Mouse (Mus musculus): ENCODE data around the gene Pxylp1. TPM values are rescaled to one million over a fixed set of nuclear protein-coding genes. Genes with fewer than 3 reads are reported as not detected.
A peak's percentile ranks its signal among the peaks of the same experiment; 100 is the strongest.

The Pxylp1 gene
- total and polyA plus RNA-seq, 2 experiments from 2014 or later, result 23.5 to 42.3 TPM

DNA sequence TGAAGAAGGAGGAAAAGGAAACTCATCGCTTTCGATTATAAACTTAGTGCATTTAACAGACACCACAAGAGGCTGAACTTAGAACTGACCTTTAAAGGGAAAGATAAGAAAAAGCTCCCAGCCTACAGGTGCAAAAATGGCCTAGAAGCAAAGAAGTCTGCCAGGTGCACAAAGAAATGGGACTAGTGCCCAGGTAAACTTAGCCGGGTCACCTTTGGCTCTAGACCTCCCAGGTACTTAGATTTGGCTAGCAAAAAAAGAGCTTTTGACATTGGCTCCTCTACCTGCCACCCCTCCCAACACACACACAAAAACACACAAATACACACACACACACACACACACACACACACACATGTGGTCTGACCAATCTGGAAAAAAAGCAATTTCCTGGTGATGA, 95.2 kb downstream of the Pxylp1 start:
- no peak for TF ChIP-seq CTCF (IDR thresholded peaks at IDR 0.05)
- 97% methylated on average over 3 of the region's 3 CpGs for WGBS
- no peak overlapping the region for H3K9ac ChIP-seq (replicated peaks; ENCODE audit: low read length, poor library complexity, severe bottlenecking)
- no peaks in the 10 kb centered on the region for H3K9me3 ChIP-seq (ENCODE audit: low read length)
- H3K4me3 ChIP-seq (ENCODE audit: low read depth, low read length), result no peak overlapping the region
- no peaks in the 10 kb centered on the region for H3K36me3 ChIP-seq (ENCODE audit: insufficient read depth, low read length)
- no peak overlapping the region for H3K27ac ChIP-seq (ENCODE audit: low read depth, low read length)
- H3K27me3 ChIP-seq (ENCODE audit: insufficient read depth, low read length), result no peaks in the 10 kb centered on the region
- H3K4me2 ChIP-seq (ENCODE audit: low read depth, low read length, poor library complexity, severe bottlenecking), result no peak overlapping the region
- ATAC-seq (ENCODE audit: low FRiP score), result no peak
- no peak for DNase-seq (ENCODE audit: low spot score)
- H3K4me1 ChIP-seq (ENCODE audit: insufficient read depth, low read length), result peaks cover 3% of the 10 kb centered on the region; the same call in 1 of the 2 replicates

DNA sequence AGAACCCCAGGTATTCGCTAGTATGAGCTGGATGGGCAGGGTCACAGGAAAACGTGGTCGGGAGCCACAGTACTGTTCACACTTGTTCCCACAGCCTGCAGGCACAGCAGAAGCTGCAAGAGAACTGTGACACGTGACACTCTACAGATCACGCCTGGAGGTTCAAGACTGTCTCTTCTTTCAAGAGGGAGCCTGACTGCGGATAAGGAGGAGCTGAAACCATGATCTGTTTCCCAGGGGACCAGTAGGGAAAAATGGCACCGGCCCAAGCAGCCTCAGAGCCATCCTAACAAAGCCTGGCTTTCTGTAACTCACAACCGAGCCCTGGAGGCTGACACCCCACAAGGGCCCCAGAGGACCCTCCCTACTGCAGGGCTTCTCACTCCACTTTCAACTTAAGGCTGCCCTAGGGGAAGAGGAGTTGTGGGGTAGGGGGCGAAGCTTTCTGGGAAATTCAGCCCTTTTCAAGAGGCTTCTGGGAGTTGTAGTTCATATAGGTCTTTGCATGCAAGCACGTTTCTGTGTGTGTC, 97.0 kb downstream of the Pxylp1 start:
- ATAC-seq (ENCODE audit: low FRiP score) (peak; percentile 83), DNase-seq (ENCODE audit: low spot score) (peak; percentile 76)
- peak; percentile 3; the same call in 1 of the 2 replicates for TF ChIP-seq CTCF (IDR thresholded peaks at IDR 0.05)
- H3K4me2 ChIP-seq (ENCODE audit: low read depth, low read length, poor library complexity, severe bottlenecking), result peak overlapping the region; percentile 72
- peaks cover 3% of the 10 kb centered on the region; the same call in 1 of the 2 replicates for H3K4me1 ChIP-seq (ENCODE audit: insufficient read depth, low read length)
- peak overlapping the region; percentile 34 for H3K4me3 ChIP-seq (ENCODE audit: low read depth, low read length)
- 6% methylated on average over 10 of the region's 10 CpGs for WGBS
- H3K9ac ChIP-seq (replicated peaks; ENCODE audit: low read length, poor library complexity, severe bottlenecking), result peak overlapping the region; percentile 59
- peak overlapping the region; percentile 70 for H3K27ac ChIP-seq (ENCODE audit: low read depth, low read length)
- no peaks in the 10 kb centered on the region for H3K27me3 ChIP-seq (ENCODE audit: insufficient read depth, low read length)
- no peaks in the 10 kb centered on the region for H3K9me3 ChIP-seq (ENCODE audit: low read length)
- no peaks in the 10 kb centered on the region for H3K36me3 ChIP-seq (ENCODE audit: insufficient read depth, low read length)

DNA sequence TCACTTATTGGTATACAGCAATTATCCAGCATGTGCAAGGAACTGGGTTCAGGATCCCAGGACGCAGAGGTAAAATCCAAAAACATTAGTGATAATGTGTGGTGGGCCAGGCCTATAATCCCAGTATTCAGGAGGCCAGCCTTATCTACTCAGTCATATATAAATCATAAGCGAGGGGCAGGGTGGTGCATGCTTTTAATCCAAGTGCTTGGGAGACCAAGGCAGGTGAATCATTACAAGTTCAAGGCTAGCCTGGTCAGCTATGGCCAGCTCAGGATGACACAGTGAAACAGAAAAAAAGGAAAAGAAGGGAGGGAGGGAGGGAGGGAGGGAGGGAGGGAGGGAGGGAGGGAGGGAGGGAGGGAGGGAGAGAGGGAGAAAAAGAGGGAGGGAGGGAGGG, 97.9 kb downstream of the Pxylp1 start:
- Histone ChIP-seq H3K4me1 (ENCODE audit: insufficient read depth, low read length) (no peaks in the 10 kb centered on the region), H3K9me3 (ENCODE audit: low read length) (no peaks in the 10 kb centered on the region), H3K4me3 (ENCODE audit: low read depth, low read length) (no peak overlapping the region), H3K27ac (ENCODE audit: low read depth, low read length) (no peak overlapping the region), H3K4me2 (ENCODE audit: low read depth, low read length, poor library complexity, severe bottlenecking) (no peak overlapping the region), H3K27me3 (ENCODE audit: insufficient read depth, low read length) (no peaks in the 10 kb centered on the region), H3K9ac (replicated peaks; ENCODE audit: low read length, poor library complexity, severe bottlenecking) (no peak overlapping the region), H3K36me3 (ENCODE audit: insufficient read depth, low read length) (no peaks in the 10 kb centered on the region)
- DNase-seq (ENCODE audit: low spot score) (no peak), ATAC-seq (ENCODE audit: low FRiP score) (no peak)
- 87% methylated on average over 2 of the region's 2 CpGs for WGBS
- TF ChIP-seq CTCF (IDR thresholded peaks at IDR 0.05), result no peak

DNA sequence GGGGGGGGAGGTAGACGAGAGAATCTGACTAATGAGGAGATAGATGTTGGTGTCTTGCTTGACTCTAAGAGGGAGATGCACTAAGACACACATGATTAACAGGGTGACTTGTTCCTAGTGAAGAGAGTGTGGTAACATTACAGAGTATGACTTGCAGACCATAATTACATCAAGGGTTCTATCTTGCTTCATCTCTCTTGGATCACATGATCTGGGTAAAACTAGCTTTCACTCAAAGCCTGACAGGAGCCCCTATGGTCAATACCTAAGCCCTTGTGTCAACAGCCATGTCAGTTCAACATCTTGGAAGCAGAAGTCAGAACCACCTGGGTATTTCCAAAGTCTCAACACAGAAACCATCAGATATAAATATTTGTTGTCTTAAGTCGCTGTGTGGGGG, 99.9 kb downstream of the Pxylp1 start:
- H3K36me3 ChIP-seq (ENCODE audit: insufficient read depth, low read length), result no peaks in the 10 kb centered on the region
- H3K9ac ChIP-seq (replicated peaks; ENCODE audit: low read length, poor library complexity, severe bottlenecking), result no peak overlapping the region
- no peaks in the 10 kb centered on the region for H3K27me3 ChIP-seq (ENCODE audit: insufficient read depth, low read length)
- no peak overlapping the region for H3K4me2 ChIP-seq (ENCODE audit: low read depth, low read length, poor library complexity, severe bottlenecking)
- ATAC-seq (ENCODE audit: low FRiP score) (no peak), DNase-seq (ENCODE audit: low spot score) (no peak)
- no peak overlapping the region for H3K27ac ChIP-seq (ENCODE audit: low read depth, low read length)
- 90% methylated on average over 2 of the region's 2 CpGs for WGBS
- no peaks in the 10 kb centered on the region for H3K4me1 ChIP-seq (ENCODE audit: insufficient read depth, low read length)
- no peak overlapping the region for H3K4me3 ChIP-seq (ENCODE audit: low read depth, low read length)
- no peaks in the 10 kb centered on the region for H3K9me3 ChIP-seq (ENCODE audit: low read length)
- TF ChIP-seq CTCF (IDR thresholded peaks at IDR 0.05), result no peak

DNA sequence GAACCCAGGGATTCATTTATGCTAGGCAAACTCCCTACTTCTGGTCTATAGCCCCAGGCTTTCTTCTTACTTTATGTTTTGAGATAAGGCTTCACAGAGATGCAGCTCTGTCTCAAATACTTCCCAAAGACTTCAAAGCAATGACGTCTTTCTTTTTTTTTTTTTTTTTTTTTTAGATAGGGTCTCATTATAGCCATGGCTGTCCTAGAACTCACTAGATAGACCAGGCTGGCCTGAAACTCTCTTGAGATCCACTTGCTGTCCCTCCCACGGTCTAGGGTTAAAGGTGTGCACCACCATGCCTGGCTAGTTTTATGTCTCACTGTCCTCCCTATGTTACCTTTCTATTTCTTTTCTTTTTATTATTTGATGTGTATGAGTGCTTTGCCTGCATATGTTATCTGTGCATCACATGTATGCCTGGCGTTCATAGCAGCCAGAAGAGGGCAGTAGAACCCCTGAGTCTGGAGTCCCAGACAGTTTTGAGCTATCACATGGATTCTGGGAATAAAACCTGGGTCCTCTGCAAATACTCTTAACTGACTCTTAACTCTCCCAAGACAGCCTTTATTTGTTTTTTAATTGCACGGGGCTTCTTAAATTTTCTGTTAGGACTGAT, 102.0 kb downstream of the Pxylp1 start:
- peak; percentile 39; the same call in 1 of the 2 replicates for TF ChIP-seq CTCF (IDR thresholded peaks at IDR 0.05)
- no peak overlapping the region for H3K4me3 ChIP-seq (ENCODE audit: low read depth, low read length)
- no peak overlapping the region for H3K27ac ChIP-seq (ENCODE audit: low read depth, low read length)
- H3K4me2 ChIP-seq (ENCODE audit: low read depth, low read length, poor library complexity, severe bottlenecking), result no peak overlapping the region
- H3K4me1 ChIP-seq (ENCODE audit: insufficient read depth, low read length), result no peaks in the 10 kb centered on the region
- H3K9ac ChIP-seq (replicated peaks; ENCODE audit: low read length, poor library complexity, severe bottlenecking), result no peak overlapping the region
- H3K36me3 ChIP-seq (ENCODE audit: insufficient read depth, low read length), result no peaks in the 10 kb centered on the region
- H3K27me3 ChIP-seq (ENCODE audit: insufficient read depth, low read length), result no peaks in the 10 kb centered on the region
- no peak for ATAC-seq (ENCODE audit: low FRiP score)
- H3K9me3 ChIP-seq (ENCODE audit: low read length), result no peaks in the 10 kb centered on the region
- WGBS, result 56% methylated on average over 4 of the region's 4 CpGs
- DNase-seq (ENCODE audit: low spot score), result no peak

DNA sequence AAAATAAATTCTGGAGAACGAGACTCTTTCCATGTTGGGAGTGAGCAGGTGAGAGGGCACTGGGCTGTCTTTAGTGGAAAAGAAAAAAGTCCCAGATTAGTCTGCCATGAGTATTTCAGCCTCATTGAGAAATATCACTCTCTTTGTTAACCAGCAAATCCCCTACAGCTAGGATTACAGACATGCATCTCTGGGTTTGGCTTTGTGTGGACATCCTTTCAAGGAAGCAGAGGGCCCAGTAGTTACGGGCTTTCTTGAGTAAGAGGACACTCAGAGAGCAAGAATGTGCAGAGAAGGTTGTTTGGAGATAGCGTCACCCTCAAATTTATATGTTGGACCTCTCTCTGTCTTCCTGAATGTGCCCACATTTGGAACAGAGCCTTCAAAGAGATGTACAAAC, 102.6 kb downstream of the Pxylp1 start:
- no peak for ATAC-seq (ENCODE audit: low FRiP score)
- H3K27me3 ChIP-seq (ENCODE audit: insufficient read depth, low read length), result no peaks in the 10 kb centered on the region
- DNase-seq (ENCODE audit: low spot score), result no peak
- H3K9me3 ChIP-seq (ENCODE audit: low read length), result no peaks in the 10 kb centered on the region
- H3K36me3 ChIP-seq (ENCODE audit: insufficient read depth, low read length), result no peaks in the 10 kb centered on the region
- no peak overlapping the region for H3K4me3 ChIP-seq (ENCODE audit: low read depth, low read length)
- TF ChIP-seq CTCF (IDR thresholded peaks at IDR 0.05), result no peak
- H3K4me2 ChIP-seq (ENCODE audit: low read depth, low read length, poor library complexity, severe bottlenecking), result no peak overlapping the region
- H3K27ac ChIP-seq (ENCODE audit: low read depth, low read length), result no peak overlapping the region
- WGBS, result 61% methylated on average over 3 of the region's 3 CpGs
- H3K4me1 ChIP-seq (ENCODE audit: insufficient read depth, low read length), result no peaks in the 10 kb centered on the region
- H3K9ac ChIP-seq (replicated peaks; ENCODE audit: low read length, poor library complexity, severe bottlenecking), result no peak overlapping the region
